Mouse (Mus musculus): Measurements from ENCODE around the gene Vcl.

The Vcl gene

DNA sequence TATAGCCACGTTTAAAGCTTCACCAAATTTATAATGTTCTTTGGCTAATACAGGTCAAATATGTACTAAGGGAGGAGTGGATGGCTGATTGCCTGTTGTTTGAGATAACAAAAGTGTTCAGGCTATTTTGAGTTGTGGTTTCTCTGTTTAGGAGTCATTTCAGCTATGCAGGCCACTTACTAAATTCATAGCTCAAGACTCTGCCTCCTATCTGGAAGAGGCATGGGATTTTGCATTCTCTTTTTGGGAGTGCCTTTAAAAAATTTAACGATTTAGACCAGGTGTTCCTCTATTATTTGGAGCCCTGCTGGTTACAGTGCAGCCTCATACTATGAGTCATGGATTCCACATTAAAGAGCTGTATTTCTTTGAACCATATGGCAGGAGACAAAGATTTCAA is 9.2 kb downstream of the Vcl start:
- in situ Hi-C loops (cut with MboI; ENCODE audit: unreplicated experiment in 2 of 2) = no loop called here

DNA sequence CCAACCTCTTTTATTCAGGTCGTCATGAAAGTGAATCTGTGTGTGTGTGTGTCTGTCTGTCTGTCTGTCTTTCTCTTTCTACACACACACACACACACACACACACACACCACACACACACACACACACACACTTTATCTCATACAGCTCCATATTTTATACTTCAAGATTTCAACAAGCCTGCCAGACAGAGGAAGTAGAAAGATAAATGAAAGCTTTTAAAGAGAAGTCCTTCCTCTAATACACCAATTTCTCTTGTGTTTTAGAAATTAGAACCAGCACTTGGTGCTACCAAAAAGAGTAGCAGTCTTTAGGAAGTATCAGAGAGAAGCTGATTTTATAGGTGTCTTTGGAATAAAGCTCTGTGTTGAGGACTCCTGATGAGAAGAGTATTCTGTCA is 9.7 kb downstream of the Vcl start:
- in situ Hi-C loops (cut with MboI; ENCODE audit: unreplicated experiment in 2 of 2) = no loop called here

DNA sequence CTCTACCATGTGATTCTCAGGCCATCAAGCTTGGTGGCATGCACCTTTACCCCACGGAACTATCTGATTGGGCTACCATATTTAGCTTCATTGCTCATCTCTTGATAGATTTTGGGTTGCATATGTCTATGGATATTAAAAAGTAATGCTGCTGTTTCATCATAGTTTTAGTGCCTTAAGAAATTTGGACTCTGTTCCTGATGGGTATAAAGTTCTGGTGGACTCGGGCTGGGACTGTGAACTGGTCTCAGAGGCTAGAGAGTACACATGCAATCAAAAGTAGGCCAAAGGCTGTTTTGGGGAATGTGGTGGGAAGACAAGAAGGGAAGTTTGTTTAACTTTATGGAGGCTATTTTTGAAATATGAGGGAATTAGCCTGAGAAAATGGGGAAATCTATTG is 16.1 kb downstream of the Vcl start:
- in situ Hi-C loops (cut with MboI; ENCODE audit: unreplicated experiment in 2 of 2) = no loop called here

DNA sequence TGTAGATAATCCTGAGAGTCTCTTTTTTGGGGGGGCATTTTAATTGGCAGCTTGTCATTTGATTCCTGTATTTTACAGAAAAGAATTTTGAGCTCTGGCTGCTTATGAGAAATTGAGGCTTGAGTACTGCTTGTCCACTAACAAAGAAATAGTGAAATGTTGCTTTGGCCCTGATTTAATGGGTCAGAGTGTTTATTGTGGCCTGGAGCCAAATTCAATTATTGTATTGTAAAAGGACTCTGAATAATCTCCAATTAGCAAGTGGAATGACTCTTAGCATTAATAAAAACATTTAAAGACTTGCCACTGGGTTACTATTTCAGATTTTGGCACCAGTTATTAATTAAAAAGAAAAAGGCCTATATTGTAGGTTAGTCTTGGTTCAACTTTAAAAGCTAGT is 26.8 kb downstream of the Vcl start:
- in situ Hi-C loops (cut with MboI; ENCODE audit: unreplicated experiment in 2 of 2) = no loop called here

DNA sequence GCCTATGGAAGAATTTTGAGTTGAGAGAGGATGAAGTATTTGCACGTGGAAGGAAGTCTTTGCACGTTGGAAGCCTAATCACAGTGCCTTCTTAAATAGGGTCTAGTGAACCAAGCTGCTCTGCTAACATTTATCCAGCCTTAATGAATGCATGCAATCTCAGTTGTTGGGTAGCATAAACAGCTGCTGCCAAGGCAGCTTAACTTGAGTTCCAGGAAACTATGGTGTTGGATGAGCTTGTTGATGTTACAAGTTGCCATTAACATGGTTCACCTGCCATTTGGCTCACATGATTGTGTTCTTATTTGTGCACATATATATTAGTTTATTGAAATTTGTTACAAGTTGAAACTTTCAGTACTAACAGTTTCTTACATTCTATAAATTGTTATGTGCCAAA is 29.8 kb downstream of the Vcl start:
- in situ Hi-C loops (cut with MboI; ENCODE audit: unreplicated experiment in 2 of 2) = no loop called here

DNA sequence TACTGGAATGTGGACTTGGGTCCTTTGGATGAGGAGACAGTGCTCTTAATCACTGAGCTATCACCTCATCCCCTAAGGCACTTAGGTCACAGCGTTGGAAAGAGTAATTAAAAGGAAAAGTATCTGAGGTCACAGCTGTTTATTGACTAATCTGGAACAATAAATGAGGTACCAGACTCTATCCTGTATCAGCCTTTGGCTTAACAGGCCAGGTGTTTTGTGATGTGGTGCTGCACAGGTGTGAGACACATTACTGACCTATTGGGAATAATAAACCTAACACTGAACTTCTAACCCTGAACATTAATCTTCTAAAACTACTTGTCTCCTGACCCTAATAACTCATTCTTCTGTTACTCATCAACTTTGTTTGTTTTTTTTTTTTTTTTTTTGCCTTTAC is 33.3 kb downstream of the Vcl start:
- in situ Hi-C loops (cut with MboI; ENCODE audit: unreplicated experiment in 2 of 2) = no loop called here

DNA sequence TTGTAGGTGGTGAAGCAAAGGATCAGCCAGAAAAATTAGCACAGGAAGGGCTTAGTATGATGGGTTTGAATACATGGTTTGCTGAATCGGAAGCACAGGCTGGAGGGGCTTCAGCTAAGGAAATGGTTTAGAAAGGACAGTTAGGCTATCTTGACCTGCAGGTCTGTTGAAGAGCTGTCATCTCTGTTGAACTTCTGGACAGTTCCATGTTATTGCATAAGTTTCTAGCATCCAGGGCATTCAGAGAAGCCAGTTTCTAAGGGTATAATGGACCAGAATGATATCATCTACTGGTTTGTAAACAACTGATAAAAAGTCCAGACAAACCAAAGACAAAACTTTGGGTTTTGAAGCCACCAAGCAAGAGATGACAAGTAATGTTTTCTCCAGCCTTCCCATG is 33.7 kb downstream of the Vcl start:
- in situ Hi-C loops (cut with MboI; ENCODE audit: unreplicated experiment in 2 of 2) = no loop called here

DNA sequence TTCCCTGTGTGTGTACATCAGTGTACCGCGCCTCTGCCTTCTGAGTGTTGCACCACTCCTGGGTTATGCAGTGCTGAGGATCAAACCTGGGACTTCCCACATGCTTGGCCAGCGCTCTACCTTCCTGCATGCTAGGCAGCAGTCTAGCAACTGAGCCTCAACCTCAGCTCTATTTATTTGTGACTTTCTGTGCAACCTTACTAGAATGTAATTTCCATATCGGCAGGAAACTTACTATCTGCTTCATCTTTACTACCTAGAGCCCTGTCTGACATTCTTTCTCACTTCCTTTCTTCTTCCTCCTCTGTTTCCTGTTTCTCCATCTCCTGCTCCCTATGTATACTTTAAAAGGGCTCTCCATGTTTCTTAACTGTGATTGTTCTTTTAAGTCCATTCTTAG is 34.7 kb downstream of the Vcl start:
- in situ Hi-C loops (cut with MboI; ENCODE audit: unreplicated experiment in 2 of 2) = no loop called here

DNA sequence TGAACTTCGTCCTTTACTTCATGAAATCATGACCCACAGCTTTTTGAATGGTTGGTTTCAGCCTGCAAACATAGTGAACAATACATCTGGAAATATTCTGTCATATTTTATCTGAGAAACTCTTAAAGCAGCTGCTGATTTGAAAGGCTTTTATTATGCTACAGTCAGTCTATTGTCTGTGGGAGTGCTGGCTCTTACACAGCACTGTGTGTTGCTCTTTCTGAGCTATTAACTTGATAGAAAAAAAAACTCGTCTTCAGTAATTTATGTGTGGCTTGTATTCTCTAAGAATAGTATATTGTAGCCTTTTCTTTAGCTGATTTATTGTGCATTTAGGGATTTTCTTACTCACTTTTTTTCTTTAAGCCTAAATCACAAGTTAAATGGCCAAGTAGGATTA is 35.1 kb downstream of the Vcl start:
- in situ Hi-C loops (cut with MboI; ENCODE audit: unreplicated experiment in 2 of 2) = no loop called here

DNA sequence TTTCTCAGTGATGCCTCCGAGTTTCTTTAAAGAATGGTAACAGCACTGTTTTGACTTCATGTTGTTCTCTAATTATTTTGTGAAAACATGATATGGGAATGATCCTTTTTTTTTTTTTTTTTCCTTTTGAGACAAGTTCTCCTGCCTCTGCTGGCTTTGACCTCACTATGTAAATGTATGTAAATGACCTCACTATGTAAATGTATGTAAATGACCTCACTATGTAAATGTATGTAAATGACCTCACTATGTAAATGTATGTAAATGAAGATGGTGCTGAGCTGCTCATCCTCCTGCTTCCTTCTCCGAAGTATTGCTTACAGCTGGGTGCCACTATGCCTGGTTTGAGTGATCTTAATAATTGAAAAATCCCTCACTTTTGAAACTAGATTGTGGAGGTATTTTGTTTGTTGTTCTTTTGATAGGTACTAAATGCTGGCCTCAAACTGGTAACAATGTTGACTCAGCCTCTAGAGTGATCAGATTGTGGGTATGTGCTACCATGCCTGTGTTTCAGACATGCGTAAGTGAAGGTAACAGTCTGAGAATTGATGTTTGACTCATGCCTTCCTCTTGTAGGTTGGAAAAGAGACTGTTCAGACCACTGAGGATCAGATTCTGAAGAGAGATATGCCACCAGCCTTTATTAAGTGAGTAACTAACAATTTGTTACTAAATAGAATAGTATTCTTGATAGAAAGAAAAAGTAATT is 37.9 kb downstream of the Vcl start:
- in situ Hi-C loops (cut with MboI; ENCODE audit: unreplicated experiment in 2 of 2) = no loop called here

DNA sequence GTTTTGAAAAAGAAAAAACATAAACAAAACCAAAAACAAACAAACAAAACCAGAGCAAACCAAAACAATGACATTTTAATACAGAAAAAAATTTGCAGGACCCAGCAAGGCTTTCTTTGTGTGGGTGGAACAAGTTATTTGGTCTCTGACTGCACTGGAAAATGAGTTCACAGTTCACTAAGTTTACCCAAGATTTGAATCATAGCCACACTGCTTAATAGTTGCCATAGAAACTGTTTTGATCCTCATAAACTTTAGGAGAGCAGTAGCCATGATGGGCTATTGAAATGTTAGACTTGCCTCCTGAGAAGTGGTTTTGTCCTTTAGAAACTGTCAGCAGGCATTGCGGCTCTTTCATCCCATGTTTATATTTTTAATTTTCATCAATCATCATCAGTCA is 39.9 kb downstream of the Vcl start:
- in situ Hi-C loops (cut with MboI; ENCODE audit: unreplicated experiment in 2 of 2) = no loop called here

DNA sequence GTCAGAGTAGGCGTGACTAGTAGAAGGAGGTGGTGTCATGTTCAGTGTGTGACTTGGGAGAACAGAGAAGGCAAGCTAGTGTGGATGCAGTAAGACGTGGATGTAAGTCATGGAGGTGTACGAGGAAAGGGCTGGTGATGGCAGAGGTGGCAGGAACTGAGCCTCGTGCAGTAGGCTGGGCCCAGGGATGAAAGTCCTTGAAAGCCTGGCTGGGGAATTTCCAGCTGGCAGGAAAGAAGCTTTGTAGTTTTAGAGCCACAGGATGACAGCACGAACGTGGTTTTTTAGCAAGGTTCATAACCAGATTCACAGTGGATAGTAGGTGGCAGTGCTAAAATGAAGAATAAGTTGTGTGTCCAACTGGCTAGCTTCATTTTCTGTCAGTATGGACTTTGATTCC is 41.2 kb downstream of the Vcl start:
- in situ Hi-C loops (cut with MboI; ENCODE audit: unreplicated experiment in 2 of 2) = no loop called here

DNA sequence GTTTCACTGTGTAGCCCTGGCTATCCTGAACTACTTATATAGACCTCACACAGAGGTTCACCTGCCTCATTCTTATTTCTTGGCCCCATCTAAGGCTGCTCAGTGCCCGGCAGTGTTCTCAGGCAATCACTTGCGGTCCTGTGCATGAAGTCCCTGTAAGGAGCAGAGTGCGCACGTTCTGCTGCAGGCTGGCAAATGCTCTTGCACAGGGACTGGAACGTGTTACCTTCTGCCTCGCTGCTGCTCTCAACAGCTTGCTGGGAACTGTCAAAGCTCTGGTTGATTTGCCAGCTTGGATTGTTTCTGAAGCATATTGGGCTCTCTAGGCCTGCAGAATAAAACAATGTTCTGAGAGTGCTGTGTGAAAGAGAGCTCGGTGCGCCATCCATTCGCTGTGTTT is 41.7 kb downstream of the Vcl start:
- in situ Hi-C loops (cut with MboI; ENCODE audit: unreplicated experiment in 2 of 2) = no loop called here

DNA sequence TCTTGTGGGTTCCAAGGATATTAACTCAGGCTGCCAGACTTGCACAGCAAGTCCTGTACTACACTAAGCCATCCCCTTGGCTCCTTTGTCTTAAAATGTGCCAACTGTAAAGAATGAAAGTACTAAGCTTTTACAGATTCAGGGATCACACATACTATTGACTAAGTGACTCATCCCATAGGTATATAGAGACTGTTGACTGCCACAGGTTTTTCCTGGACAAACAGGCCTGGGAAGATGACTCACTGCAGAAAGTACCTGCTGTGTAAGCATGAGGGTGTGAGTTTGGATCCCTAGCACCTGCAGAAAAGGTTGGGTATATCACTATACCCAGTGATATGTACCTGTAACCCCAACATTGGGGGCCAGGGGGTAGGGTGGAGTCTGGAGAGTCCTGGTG is 44.6 kb downstream of the Vcl start:
- in situ Hi-C loops (cut with MboI; ENCODE audit: unreplicated experiment in 2 of 2) = no loop called here

DNA sequence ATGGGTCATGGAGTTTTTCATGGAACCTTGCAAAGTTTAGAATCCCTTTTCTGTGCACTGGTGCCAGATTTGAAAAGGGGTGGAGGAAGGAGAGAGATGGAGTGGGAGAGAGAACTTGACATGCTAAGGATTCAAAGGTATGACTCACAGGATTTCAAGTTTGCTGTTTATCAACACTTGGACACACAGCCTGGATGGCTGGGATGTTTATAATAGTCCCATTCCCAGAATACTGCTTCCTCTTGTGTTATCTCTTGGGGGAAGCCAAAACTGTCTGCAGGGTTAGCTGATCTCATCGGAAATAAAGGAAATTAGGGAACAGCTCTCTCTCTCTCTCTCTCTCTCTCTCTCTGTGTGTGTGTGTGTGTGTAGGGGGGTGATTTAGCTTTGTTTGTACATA is 47.5 kb downstream of the Vcl start:
- in situ Hi-C loops (cut with MboI; ENCODE audit: unreplicated experiment in 2 of 2) = loop anchor here in 1 of 2 experiments (5.0 kb wide), 1 partner anchor 89 kb away; no protein-coding TSS in a partner anchor

DNA sequence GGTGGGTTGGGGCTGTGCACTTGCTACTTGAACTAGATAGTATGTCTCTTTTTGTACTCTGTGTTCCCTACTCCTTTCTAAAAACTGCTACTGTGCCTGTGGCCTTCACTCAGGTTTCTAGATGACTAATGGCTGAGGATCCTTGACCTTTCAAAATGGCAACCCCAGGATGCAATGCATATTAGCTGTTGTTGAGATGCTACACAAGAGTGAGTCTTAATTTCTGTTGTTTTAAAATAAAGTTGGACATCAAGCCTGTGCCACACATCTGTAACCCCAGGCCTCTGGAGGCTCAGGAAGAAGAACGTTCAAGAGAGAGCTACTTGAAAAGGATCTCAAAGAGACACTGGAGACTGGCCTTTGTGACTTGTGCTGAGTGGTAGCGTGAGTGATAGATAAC is 48.5 kb downstream of the Vcl start:
- in situ Hi-C loops (cut with MboI; ENCODE audit: unreplicated experiment in 2 of 2) = loop anchor here in 1 of 2 experiments (5.0 kb wide), 1 partner anchor 90 kb away; no protein-coding TSS in a partner anchor

DNA sequence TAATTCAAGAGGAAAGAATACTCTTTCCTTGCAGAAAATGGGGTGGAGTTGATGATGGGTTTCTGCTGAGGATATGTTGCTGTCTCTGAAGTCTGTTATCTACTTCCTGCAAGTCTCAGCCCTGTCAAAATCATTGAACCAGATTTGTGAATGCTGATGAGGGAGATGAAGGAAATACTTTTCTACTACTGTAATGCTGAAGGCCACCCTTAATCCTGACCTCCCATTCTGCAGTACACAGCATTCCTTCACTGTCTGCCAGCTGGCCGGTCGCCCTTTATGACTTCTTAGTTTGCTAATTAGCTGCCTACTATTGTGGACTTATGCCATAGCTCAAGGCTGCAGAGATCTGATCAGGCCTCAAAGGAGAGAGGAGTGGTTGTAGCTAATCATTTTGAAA is 54.6 kb downstream of the Vcl start:
- in situ Hi-C loops (cut with MboI; ENCODE audit: unreplicated experiment in 2 of 2) = no loop called here

DNA sequence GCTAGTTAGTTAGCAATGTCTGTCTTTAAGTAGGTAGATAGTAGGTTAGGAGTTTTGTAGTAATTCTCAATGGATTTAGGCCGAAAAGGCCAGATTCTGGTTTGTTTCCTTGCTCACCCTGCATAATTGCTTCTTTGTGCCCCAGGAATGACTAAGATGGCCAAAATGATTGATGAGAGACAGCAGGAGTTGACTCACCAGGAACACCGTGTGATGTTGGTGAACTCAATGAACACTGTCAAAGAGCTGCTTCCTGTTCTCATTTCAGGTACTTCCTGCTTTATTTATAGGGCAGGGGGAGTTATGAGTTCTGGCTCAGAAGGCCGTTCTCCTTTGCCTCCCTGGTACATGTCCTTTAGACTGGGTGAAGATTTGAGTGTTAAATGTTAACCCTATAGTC is 56.3 kb downstream of the Vcl start:
- in situ Hi-C loops (cut with MboI; ENCODE audit: unreplicated experiment in 2 of 2) = no loop called here

DNA sequence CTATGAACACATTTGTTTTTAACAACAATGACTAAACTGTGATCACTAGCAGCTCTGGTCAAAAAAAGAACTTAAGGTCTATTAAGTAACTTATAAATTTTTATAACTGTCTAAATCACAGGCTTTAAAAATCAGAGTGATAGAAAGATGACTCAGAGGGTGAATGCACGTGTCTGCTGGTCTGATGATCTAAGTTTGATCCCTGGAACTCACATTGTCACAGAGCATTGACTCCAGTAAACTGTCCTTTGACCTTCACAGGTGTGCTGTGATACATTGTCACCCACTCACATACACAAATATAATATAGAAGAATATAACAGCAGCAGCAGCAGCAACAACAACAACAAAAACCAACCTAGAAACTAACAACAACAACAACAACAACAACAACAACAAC is 62.3 kb downstream of the Vcl start:
- in situ Hi-C loops (cut with MboI; ENCODE audit: unreplicated experiment in 2 of 2) = loop anchor here in 1 of 2 experiments (10.0 kb wide), 1 partner anchor 117 kb away; no protein-coding TSS in a partner anchor

DNA sequence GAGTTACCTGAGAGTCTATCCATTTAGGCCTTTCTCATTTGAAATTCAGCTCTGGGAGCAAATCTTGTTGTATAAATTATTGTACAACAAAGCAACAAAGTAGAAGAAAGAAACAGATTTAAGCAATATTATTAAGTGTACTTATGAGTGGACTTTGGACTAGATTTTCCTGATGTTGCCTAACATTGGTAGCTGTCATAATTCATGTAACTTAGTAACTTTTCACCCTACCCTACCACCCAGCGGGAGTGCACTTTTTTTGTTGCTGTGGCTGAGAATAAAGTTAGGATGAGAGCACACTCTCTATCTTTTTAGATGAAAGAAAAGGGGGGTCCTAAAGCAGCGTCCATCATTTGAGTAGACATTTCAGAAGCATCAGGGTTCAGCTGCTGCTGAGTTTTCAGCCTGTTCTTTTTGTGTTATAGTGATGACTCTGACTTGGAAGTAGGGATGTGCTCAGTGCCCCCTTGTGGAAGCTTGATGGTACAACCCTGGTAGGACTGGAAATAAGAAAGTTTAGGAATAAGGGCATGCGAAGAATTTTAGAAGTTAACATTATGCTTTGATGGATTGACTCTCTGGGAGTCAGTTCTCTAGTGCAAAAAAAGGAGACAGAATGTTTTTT is 64.0 kb downstream of the Vcl start:
- in situ Hi-C loops (cut with MboI; ENCODE audit: unreplicated experiment in 2 of 2) = loop anchor here in 1 of 2 experiments (10.0 kb wide), 1 partner anchor 118 kb away; no protein-coding TSS in a partner anchor

DNA sequence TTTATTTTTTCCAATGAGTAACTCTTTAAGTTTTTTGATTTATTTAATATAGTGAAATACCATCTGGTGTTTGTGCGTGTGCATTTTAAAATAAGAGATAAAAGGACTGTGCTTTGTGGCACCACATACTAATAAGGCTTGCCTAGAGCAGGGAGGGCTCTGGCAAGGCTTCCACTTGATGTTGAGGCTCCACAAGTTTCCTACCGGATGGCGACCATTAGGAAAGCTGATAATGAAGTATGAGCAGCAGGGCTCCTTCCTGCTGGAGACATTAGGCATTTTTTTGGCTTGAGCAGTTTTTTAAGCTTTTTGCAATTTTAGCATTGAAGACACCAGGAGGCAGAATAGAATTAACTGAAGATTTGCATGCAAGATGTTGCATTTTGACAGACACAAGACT is 65.3 kb downstream of the Vcl start:
- in situ Hi-C loops (cut with MboI; ENCODE audit: unreplicated experiment in 2 of 2) = loop anchor here in 1 of 2 experiments (10.0 kb wide), 1 partner anchor 120 kb away; no protein-coding TSS in a partner anchor

DNA sequence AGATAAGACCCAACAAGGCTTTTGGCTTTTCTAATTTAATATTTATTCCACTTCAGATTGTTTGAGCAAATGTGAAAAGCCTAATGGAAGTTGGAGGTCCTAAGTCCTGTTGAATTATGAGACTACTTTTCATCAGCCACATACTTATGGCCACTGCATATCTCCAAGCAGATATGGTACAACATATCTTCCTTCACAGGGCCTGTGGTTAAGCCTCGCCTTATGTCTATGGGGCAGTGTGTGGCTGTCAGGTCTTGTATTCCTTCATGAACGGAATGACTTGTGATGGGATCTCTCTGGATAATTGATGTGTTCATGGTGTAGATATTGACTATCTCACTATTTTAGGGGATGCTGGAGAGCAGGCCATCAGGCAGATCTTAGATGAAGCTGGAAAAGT is 66.3 kb downstream of the Vcl start:
- in situ Hi-C loops (cut with MboI; ENCODE audit: unreplicated experiment in 2 of 2) = loop anchor here in 1 of 2 experiments (10.0 kb wide), 1 partner anchor 121 kb away; no protein-coding TSS in a partner anchor

Measured in v-Abl transformed pro-B cells (cell line).